ENCODE assay signal across 9 mouse cellular contexts in genomic region chr8:103409121-103409551, GRCm38 (mm10).
DNase-seq lines count a peak whose midpoint lies in the region; ATAC-seq and TF ChIP-seq lines count a peak whose summit lies in the region.
"Had no signal": no experiment of that assay in that cellular context is flagged by ENCODE, and none has a peak within 500 bp of the region (broad histone marks: within the 10 kb centered on the region; RNA-seq: fewer than 3 reads in every experiment).

No protein-coding gene starts in this region.

- TF ChIP-seq CTCF in cerebellum, adult 2 months (IDR thresholded peaks at IDR 0.05; ENCODE audit: borderline replicate concordance, insufficient read depth, low read depth, low read length) = no peak

- no peaks in the 10 kb centered on the region for H3K27me3 ChIP-seq in limb, embryonic 15.5 days
- no peaks in the 10 kb centered on the region for H3K27me3 ChIP-seq in cerebellum, adult 2 months (ENCODE audit: control insufficient read depth, insufficient read depth, low read length)

- peak; percentile 78 for ATAC-seq in limb, embryonic 15.5 days (ENCODE audit: insufficient number of reproducible peaks, low FRiP score, low TSS enrichment, low read depth)
- no peak for ATAC-seq in activated CD4-positive, CD25-positive, alpha-beta regulatory T cell, adult 4 months
- no peak for ATAC-seq in monocyte, adult 5-6 weeks (replicated peaks; ENCODE audit: insufficient number of reproducible peaks, low FRiP score, low TSS enrichment, poor library complexity, severe bottlenecking)

- peak; percentile 9 for DNase-seq in ES-E14 (ENCODE audit: low read depth, low spot score)
- peak; percentile 84 for DNase-seq in embryo, embryonic 10.5 days (ENCODE audit: low spot score)
- peak; percentile 5 to 29 for DNase-seq in heart, postnatal 14 days
- DNase-seq in cerebellum, adult 18-20 months = no peak
- no peak for DNase-seq in cerebellum, adult 2 months

- H3K9me3 ChIP-seq in ES-E14 (ENCODE audit: control insufficient read depth, insufficient read depth, low read depth, low read length) = no peaks in the 10 kb centered on the region
- H3K9me3 ChIP-seq in limb, embryonic 15.5 days = no peaks in the 10 kb centered on the region

- H3K36me3 ChIP-seq in ES-E14 (ENCODE audit: control insufficient read depth, insufficient read depth, low read length, poor library complexity, severe bottlenecking) = no peaks in the 10 kb centered on the region
- no peaks in the 10 kb centered on the region for H3K36me3 ChIP-seq in limb, embryonic 15.5 days

- H3K9ac ChIP-seq in ES-E14 (ENCODE audit: insufficient read depth, low read depth, low read length, poor library complexity, severe bottlenecking) = no peak overlapping the region
- H3K9ac ChIP-seq in limb, embryonic 15.5 days = no peak overlapping the region

- H3K4me3 ChIP-seq in ES-E14 (ENCODE audit: insufficient read depth in 1 of 2, low read depth in 1 of 2, low read length in 2 of 2, poor library complexity in 1 of 2, severe bottlenecking in 1 of 2) = no peak overlapping the region
- H3K4me3 ChIP-seq in limb, embryonic 15.5 days = no peak overlapping the region
- H3K4me3 ChIP-seq in cerebellum, adult 2 months (replicated peaks; ENCODE audit: insufficient read depth, low read depth, low read length) = no peak overlapping the region
- H3K4me3 ChIP-seq: myocyte had no signal

- WGBS in limb, embryonic 15.5 days = 17% methylated on average over 2 of the region's 2 CpGs
- 92% methylated on average over 2 of the region's 2 CpGs for WGBS in cerebellum, adult 2 months

- H3K27ac ChIP-seq in ES-E14 (ENCODE audit: insufficient read depth, low read depth, low read length, poor library complexity, severe bottlenecking) = no peak overlapping the region
- H3K27ac ChIP-seq in limb, embryonic 15.5 days = peak overlapping the region; percentile 67
- no peak overlapping the region for H3K27ac ChIP-seq in cerebellum, adult 2 months (ENCODE audit: insufficient read depth, low read length)

- in situ Hi-C loops in ES-E14 (cut with MboI; ENCODE audit: low sequenced_read_pairs in 2 of 2, unreplicated experiment in 2 of 2) = no loop called here

- no peak overlapping the region for H3K4me2 ChIP-seq in limb, embryonic 15.5 days

- H3K4me1 ChIP-seq in ES-E14 (ENCODE audit: control insufficient read depth in 2 of 2, insufficient read depth in 2 of 2, low read length in 2 of 2, poor library complexity in 1 of 2) = 0 out of 4 replicates have a peak, but pooled peaks cover 0 to 3% of the 10 kb centered on the region in 2 experiments
- H3K4me1 ChIP-seq in limb, embryonic 15.5 days = peaks cover 22% of the 10 kb centered on the region
- H3K4me1 ChIP-seq in cerebellum, adult 2 months (ENCODE audit: control insufficient read depth, insufficient read depth, low read length) = no peaks in the 10 kb centered on the region

- no peak for TF ChIP-seq POLR2A in cerebellum, adult 2 months (IDR thresholded peaks at IDR 0.05; ENCODE audit: borderline replicate concordance, insufficient read depth, low read length)

- intact Hi-C loops in heart, postnatal 14 days (cut with DNase I) = no loop called here

TF ChIP-seq in ES-E14, 5 proteins besides CTCF, POLR2A, EP300 and RAD21:
- TF ChIP-seq ZNF384 (IDR thresholded peaks at IDR 0.05; ENCODE audit: low read depth, low read length) (no peak), ZC3H11A (IDR thresholded peaks at IDR 0.05; ENCODE audit: borderline replicate concordance, low read depth, low read length) (no peak), HCFC1 (IDR thresholded peaks at IDR 0.05; ENCODE audit: borderline replicate concordance, insufficient read depth, low read length) (no peak), MAFK (IDR thresholded peaks at IDR 0.05; ENCODE audit: insufficient read depth, low read depth, low read length) (no peak), CHD2 (IDR thresholded peaks at IDR 0.05; ENCODE audit: low read depth, low read length) (no peak)
TF ChIP-seq in ES-E14: peak in this region for 0.

Comparison
In these comparisons a context has a peak if more than half of its experiments do, and no peak if none do; other contexts are left out.
1. DNase-seq: peak in ES-E14 (single experiment), embryo, embryonic 10.5 days (single experiment) and heart, postnatal 14 days (2 of 2); none in cerebellum, adult 18-20 months (0 of 2) and cerebellum, adult 2 months (0 of 2).